Mouse (Mus musculus) adrenal gland, postnatal 36 days (tissue): Measurements from ENCODE around the gene Gm28576. TPM values are rescaled to one million over a fixed set of nuclear protein-coding genes. Genes with fewer than 3 reads are reported as not detected.
"Not testable (repeated sequence)": the region's sequence is repeated elsewhere in the genome, so short reads cannot be mapped to it uniquely, and the experiment has no call there.

Experiments
- DNase-seq, 2 experiments: peaks; one replicate each; pipeline ENCODE4 v3.0.0; 2021; ENCODE audit warnings: mixed read lengths in 1 of 2
- long read RNA-seq, 2 experiments: library from polyadenylated mRNA; stranded (forward); transcript quantifications; one replicate each; pipeline ENCODE4 v2.0.0; 2021; ENCODE audit warnings: borderline sequencing depth in 2 of 2
- total RNA-seq, 2 experiments: library from RNA; stranded (reverse); gene quantifications; 2 replicates each; pipeline ENCODE4 v1.2.3; 2021

Gene Gm28576
- not detected for total RNA-seq
- long read RNA-seq, experiment 1, result 0 reads
- long read RNA-seq, experiment 2, result 0 reads

DNA sequence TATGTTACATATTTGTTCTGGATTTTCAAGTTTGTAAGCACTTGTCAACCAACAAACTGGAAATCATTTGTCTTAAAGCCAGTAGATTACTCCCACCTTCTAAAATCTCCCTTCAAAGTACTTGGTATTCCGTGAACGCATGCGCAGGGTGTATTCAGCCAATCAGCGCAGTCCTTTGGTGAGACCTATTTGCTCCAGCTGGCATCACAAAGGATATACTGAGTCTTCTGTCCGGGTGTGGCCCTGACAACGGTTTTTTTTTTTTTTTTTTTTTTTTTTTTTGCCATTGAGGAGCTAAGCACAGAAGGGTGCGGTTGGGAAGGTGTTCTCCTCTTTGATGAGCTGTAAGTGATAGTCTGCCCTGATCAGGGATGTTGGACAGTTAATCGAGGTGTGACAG is at the start of gene Gm28576:
TSS of gene Gm28576 (plus strand) at position 301 of the 400 bp plus-strand sequence.
- not testable (repeated sequence) for DNase-seq

Other genes with a start within 250 kb of the Gm28576 start
- gene Gm20826, start 84.5 kb upstream of the Gm28576 start, total RNA-seq, result not detected